Comparison of ENCODE assay signal across 9 mouse cellular contexts in genomic region chr4:135151111-135151987, GRCm38 (mm10). TPM values are rescaled to one million over a fixed set of nuclear protein-coding genes. Genes with fewer than 3 reads are reported as not detected.
DNase-seq lines count a peak whose midpoint lies in the region; ATAC-seq and TF ChIP-seq lines count a peak whose summit lies in the region.
"Had no signal": no experiment of that assay in that cellular context is flagged by ENCODE, and none has a peak within 500 bp of the region (broad histone marks: within the 10 kb centered on the region; RNA-seq: fewer than 3 reads in every experiment).

No protein-coding gene starts in this region.

- H3K9me3 ChIP-seq in liver, embryonic 11.5 days (ENCODE audit: control insufficient read depth, low read length), result no peaks in the 10 kb centered on the region
- no peaks in the 10 kb centered on the region for H3K9me3 ChIP-seq in neural tube, embryonic 11.5 days (ENCODE audit: control insufficient read depth, low read length)

- H3K4me2 ChIP-seq in liver, embryonic 11.5 days, result peak overlapping the region; percentile 70; the same call in 1 of the 2 replicates
- no peak overlapping the region for H3K4me2 ChIP-seq in neural tube, embryonic 11.5 days (ENCODE audit: low read depth)

- no peak for TF ChIP-seq CTCF in gastrocnemius, adult 2 months (IDR thresholded peaks at IDR 0.05)

- intact Hi-C loops in gastrocnemius, adult 2 months (cut with DNase I), result loop anchor here (5.0 to 10.0 kb wide), 3 partner anchors 56 to 204 kb away; no protein-coding TSS in a partner anchor

- ATAC-seq in liver, embryonic 11.5 days (replicated peaks; ENCODE audit: low FRiP score), result no peak
- no peak for ATAC-seq in neural tube, embryonic 11.5 days (ENCODE audit: insufficient read depth, low FRiP score, low TSS enrichment)

- H3K27me3 ChIP-seq in liver, embryonic 11.5 days (replicated peaks; ENCODE audit: control insufficient read depth, insufficient read depth, low read length), result peaks cover 100% of the 10 kb centered on the region
- peaks cover 98% of the 10 kb centered on the region for H3K27me3 ChIP-seq in neural tube, embryonic 11.5 days (ENCODE audit: control insufficient read depth, insufficient read depth, low read length)

- H3K4me3 ChIP-seq in gastrocnemius, adult 2 months, result peak overlapping the region; percentile 67; the same call in 1 of the 2 replicates
- no peak overlapping the region for H3K4me3 ChIP-seq in liver, embryonic 11.5 days (ENCODE audit: low read depth, low read length)
- H3K4me3 ChIP-seq in neural tube, embryonic 11.5 days (ENCODE audit: low read depth, low read length), result no peak overlapping the region

- H3K4me1 ChIP-seq in liver, embryonic 11.5 days (replicated peaks; ENCODE audit: control insufficient read depth, insufficient read depth, low read length), result 0 out of 2 replicates have a peak, but pooled peaks cover 7% of the 10 kb centered on the region
- 0 out of 2 replicates have a peak, but pooled peaks cover 2% of the 10 kb centered on the region for H3K4me1 ChIP-seq in neural tube, embryonic 11.5 days (ENCODE audit: control insufficient read depth, insufficient read depth, low read length)

- no peak overlapping the region for H3K27ac ChIP-seq in gastrocnemius, adult 2 months
- H3K27ac ChIP-seq in liver, embryonic 11.5 days (ENCODE audit: low read depth, low read length), result no peak overlapping the region
- H3K27ac ChIP-seq in neural tube, embryonic 11.5 days (ENCODE audit: low read depth, low read length), result no peak overlapping the region
- H3K27ac ChIP-seq: heart, adult 2 months had no signal

- WGBS in liver, embryonic 11.5 days, result 21% methylated on average over 34 of the region's 34 CpGs
- 4% methylated on average over 34 of the region's 34 CpGs for WGBS in neural tube, embryonic 11.5 days

- H3K36me3 ChIP-seq in liver, embryonic 11.5 days (ENCODE audit: control insufficient read depth, insufficient read depth, low read length), result no peaks in the 10 kb centered on the region
- no peaks in the 10 kb centered on the region for H3K36me3 ChIP-seq in neural tube, embryonic 11.5 days (ENCODE audit: control insufficient read depth, insufficient read depth, low read length)

- no peak for DNase-seq in gastrocnemius, adult 2 months
- DNase-seq in gastrocnemius, postnatal 10 days, result no peak
- DNase-seq in liver, embryonic 11.5 days (ENCODE audit: low spot score), result no peak
- no peak for DNase-seq in liver
- peak; percentile 14 for DNase-seq in heart, postnatal 4 days
- peak; percentile 43 for DNase-seq in neural tube, embryonic 11.5 days (ENCODE audit: low spot score)
- DNase-seq in layer of hippocampus, adult 9-10 months (ENCODE audit: low spot score), result no peak
- DNase-seq in thymus, postnatal 0 days (ENCODE audit: low spot score), result no peak

- no peak overlapping the region for H3K9ac ChIP-seq in liver, embryonic 11.5 days (ENCODE audit: low read depth, low read length)
- no peak overlapping the region for H3K9ac ChIP-seq in neural tube, embryonic 11.5 days (ENCODE audit: low read length)

RNA-seq across cellular contexts. Expression of gene Runx3, which starts 30.9 kb away (rescaled TPM):
- under 1 TPM in 1 of 2 experiments, not detected in 1; 0.17 TPM for total RNA-seq in gastrocnemius, adult 2 months (2021)
- total RNA-seq in gastrocnemius, postnatal 10 days (2021), result 1 to 10 TPM in 1 of 2 experiments, under 1 TPM in 1; 0.23 to 1.2 TPM
- polyA plus RNA-seq in liver, embryonic 11.5 days (2014; fragmentation: Nextera tagmentation; extraction: Ambion mirVana), result 0.71 and 0.82 TPM in 2 replicates
- under 1 TPM; 0.25 to 0.45 TPM for total RNA-seq in heart, postnatal 4 days (2021)
- 2.2 and 3.0 TPM in 2 replicates for polyA plus RNA-seq in neural tube, embryonic 11.5 days (2014; fragmentation: Nextera tagmentation; extraction: Ambion mirVana)
- polyA plus RNA-seq in thymus, postnatal 0 days (2015; fragmentation: Nextera tagmentation; extraction: Ambion mirVana), result 4.8 and 7.9 TPM in 2 replicates

Comparison
In these comparisons a context has a peak if more than half of its experiments do, and no peak if none do; other contexts are left out.
1. DNase-seq: peak in heart, postnatal 4 days (single experiment) and neural tube, embryonic 11.5 days (single experiment); none in gastrocnemius, adult 2 months (single experiment), gastrocnemius, postnatal 10 days (single experiment), liver, embryonic 11.5 days (single experiment), liver (single experiment), layer of hippocampus, adult 9-10 months (single experiment) and thymus, postnatal 0 days (single experiment).